Mouse (Mus musculus) heart, postnatal 0 days (tissue): Measurements from ENCODE around the gene Wdr18.

Experiments used
- CTCF ChIP-seq: IDR thresholded peaks from 2 replicates; pipeline ENCODE4 v1.5.1; 2016; ENCODE audit warnings: antibody characterized with exemption, control low read depth, low read depth
- EP300 ChIP-seq: IDR thresholded peaks from 2 replicates; pipeline ENCODE4 v1.6.1; 2016; ENCODE audit warnings: antibody characterized with exemption, low read depth

DNA sequence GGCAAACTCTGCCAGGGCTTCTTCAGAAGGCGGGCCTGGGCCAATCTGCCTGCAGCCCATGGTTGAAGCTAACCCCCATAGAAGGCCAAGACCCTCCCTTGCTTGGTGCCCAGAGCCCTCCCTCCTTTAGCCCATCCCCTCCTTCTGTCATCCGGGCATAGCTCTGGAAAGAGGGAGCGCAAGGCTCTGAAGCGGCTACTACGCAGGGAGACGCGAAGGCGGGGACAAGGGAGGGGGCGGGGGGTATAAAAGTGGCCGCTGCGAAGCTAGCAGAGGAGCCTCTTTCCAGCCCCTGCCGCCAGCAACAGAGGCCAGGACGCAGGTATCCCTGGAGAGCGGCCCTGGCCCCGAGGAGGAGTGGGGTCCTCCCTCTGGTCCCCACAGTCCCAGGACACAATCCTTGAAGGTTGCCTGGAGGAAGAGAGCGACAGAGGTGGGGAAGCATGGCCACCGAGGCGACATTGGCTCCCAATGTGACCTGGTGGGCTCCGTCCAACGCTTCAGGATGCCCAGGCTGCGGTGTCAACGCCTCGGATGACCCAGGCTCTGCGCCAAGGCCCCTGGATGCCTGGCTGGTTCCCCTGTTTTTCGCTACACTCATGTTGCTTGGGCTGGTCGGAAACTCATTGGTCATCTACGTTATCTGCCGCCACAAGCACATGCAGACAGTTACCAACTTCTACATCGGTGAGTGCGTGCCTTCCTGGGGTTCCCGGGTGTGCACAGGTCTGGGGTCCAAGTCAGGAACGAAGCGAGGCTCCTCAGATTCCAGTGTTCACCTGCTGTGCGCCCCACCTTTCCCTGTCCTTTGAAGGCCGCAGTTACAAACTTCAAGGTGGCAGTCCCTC, 41.5 kb upstream of the Wdr18 start:
- no peak for TF ChIP-seq CTCF
- TF ChIP-seq EP300: no peak
